Mouse (Mus musculus) lung, embryonic 16.5 days (tissue): ENCODE measurements at regions not wholly inside any gene's neighbourhood (a gene's known extent, or its start where the extent isn't known, plus 50 kb on each side); places are given as distances from the start of the nearest gene placed in this dataset.
"Not testable (repeated sequence)": the region's sequence is repeated elsewhere in the genome, so short reads cannot be mapped to it uniquely, and the experiment has no call there.

ENCODE experiments used
- ATAC-seq: fragments of 200-750 bp; cut with Nextera tagmentation; 2 replicates; pipeline ENCODE4 v1.8.0; 2017; ENCODE audit warnings: low read depth, mild to moderate bottlenecking, moderate library complexity
- H3K27ac ChIP-seq: fragments of 300-500 bp; sonication (generic); 2 replicates; pipeline ENCODE4 v1.5.1; 2014; ENCODE audit warnings: mild to moderate bottlenecking, control low read depth, low read length
- H3K27me3 ChIP-seq: fragments of 300-500 bp; sonication (generic); 2 replicates; pipeline ENCODE4 v1.6.1; 2014; ENCODE audit warnings: low read depth, low read length, mixed read lengths; ENCODE audit not compliant: control insufficient read depth, insufficient read depth
- H3K36me3 ChIP-seq: fragments of 300-500 bp; sonication (generic); 2 replicates; pipeline ENCODE4 v1.6.1; 2014; ENCODE audit warnings: low read length; ENCODE audit not compliant: control insufficient read depth, insufficient read depth
- H3K4me1 ChIP-seq: fragments of 300-500 bp; sonication (generic); replicated peaks from 2 replicates; pipeline ENCODE4 v1.6.1; 2014; ENCODE audit warnings: low read length, mixed read lengths; ENCODE audit not compliant: control insufficient read depth, insufficient read depth
- H3K4me2 ChIP-seq: fragments of 300-500 bp; sonication (generic); 2 replicates; pipeline ENCODE4 v1.6.1; 2014; ENCODE audit warnings: low read depth, low read length, control low read depth
- H3K4me3 ChIP-seq: fragments of 300-500 bp; sonication (generic); 2 replicates; pipeline ENCODE4 v1.5.1; 2014; ENCODE audit warnings: mild to moderate bottlenecking, low read length, control low read depth
- H3K9ac ChIP-seq: fragments of 300-500 bp; sonication (generic); 2 replicates; pipeline ENCODE4 v1.6.1; 2014; ENCODE audit warnings: low read length, control low read depth
- H3K9me3 ChIP-seq: fragments of 300-500 bp; sonication (generic); 2 replicates; pipeline ENCODE4 v1.6.1; 2016; ENCODE audit warnings: low read length; ENCODE audit not compliant: control insufficient read depth
- WGBS: fragments of 180-500 bp; shearing (Covaris S2); extraction: QIAGEN DNeasy Blood & Tissue Kit; methylation state at CpG from one replicate; pipeline ENCODE4 v1.1.7; 2014; 5-methylcytosine and 5-hydroxymethylcytosine counted together

DNA sequence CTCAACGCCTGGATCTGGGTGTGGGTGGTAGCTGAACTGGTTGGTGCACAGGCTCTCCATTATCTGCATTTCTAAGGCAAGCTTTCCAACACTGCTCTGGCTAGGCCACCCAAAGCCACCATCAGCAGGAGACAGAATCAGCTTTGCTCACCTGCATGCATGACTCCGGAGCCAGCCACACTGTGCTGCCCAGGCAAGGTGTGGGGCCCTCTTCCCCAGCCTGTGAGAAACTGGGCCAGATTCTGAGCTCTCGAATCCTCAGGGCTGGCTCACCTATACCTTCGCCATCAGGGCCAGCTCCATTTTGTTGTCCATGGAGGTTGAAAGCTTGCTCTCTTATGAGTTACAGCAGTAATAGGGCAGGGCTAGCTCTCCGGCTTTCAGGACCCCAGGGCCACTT is 293.1 kb upstream of the Pdzrn3 start:
- no peaks in the 10 kb centered on the region for H3K4me1 ChIP-seq
- no peak overlapping the region for H3K27ac ChIP-seq
- no peak for ATAC-seq
- no peak overlapping the region for H3K9ac ChIP-seq
- H3K27me3 ChIP-seq = no peaks in the 10 kb centered on the region
- WGBS = 66% methylated on average over 5 of the region's 5 CpGs
- no peaks in the 10 kb centered on the region for H3K9me3 ChIP-seq
- no peak overlapping the region for H3K4me3 ChIP-seq
- no peaks in the 10 kb centered on the region for H3K36me3 ChIP-seq
- no peak overlapping the region for H3K4me2 ChIP-seq

DNA sequence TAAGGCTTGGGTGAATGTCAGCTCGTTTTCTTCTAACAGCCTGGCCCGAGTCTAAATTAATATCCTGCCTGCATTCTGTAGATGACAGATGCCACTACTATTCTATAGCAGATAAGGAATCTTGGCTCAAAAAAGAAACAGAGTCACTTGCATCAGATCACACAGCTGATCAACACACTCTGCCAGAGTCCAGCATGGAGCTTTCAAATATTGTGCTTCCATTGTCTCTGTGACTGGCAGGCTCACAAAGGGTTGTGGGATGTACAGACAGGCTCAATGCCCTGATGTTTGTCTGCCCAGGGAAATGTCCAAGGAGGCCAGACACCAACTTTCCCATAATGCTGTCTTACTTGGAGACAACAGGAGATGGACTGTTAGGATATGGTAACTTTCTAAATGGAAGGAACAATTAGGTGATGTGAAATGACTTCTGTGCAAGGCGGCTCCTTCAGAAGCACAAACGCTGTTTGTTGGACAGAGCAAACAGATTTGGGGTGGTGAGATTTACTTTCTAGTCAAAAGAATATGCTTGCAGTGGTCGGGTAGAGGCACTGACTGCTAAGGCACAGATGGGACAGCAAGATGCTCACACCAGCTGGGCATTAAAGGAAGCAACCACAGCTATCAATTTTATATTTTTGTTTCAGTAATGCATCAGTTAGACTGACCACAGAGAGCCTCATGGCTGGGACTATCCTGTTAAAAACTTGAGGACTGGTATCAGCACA is 291.6 kb upstream of the Pdzrn3 start:
- no peaks in the 10 kb centered on the region for H3K27me3 ChIP-seq
- no peak overlapping the region for H3K9ac ChIP-seq
- H3K4me2 ChIP-seq = no peak overlapping the region
- ATAC-seq = no peak
- no peak overlapping the region for H3K4me3 ChIP-seq
- H3K27ac ChIP-seq = no peak overlapping the region
- no peaks in the 10 kb centered on the region for H3K9me3 ChIP-seq
- WGBS = 48% methylated on average over 5 of the region's 5 CpGs
- H3K36me3 ChIP-seq = no peaks in the 10 kb centered on the region
- H3K4me1 ChIP-seq = no peaks in the 10 kb centered on the region

DNA sequence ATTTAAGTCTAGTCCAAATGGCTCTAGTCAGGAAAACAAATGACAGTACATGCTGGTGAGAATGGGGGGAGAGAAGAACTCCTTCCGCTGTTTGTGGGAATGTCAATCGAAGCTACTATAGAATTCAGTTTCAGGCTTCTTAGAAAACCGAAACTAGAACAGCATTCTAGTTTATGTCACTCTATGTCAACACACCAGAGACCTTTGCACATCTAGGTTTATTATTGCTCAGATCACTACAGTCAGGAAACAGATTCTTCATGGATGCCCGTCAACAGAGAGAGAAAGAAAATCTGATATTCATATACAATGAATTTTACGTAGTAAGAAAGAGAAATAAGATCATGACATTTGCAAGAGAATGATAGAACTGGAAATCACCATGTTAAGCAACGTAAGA is 276.7 kb upstream of the Pdzrn3 start:
- 79% methylated on average over 6 of the region's 6 CpGs for WGBS
- Histone ChIP-seq H3K4me1 (no peaks in the 10 kb centered on the region), H3K9me3 (no peaks in the 10 kb centered on the region), H3K27me3 (no peaks in the 10 kb centered on the region), H3K4me2 (no peak overlapping the region), H3K4me3 (no peak overlapping the region), H3K27ac (no peak overlapping the region), H3K36me3 (no peaks in the 10 kb centered on the region), H3K9ac (no peak overlapping the region)
- no peak for ATAC-seq

DNA sequence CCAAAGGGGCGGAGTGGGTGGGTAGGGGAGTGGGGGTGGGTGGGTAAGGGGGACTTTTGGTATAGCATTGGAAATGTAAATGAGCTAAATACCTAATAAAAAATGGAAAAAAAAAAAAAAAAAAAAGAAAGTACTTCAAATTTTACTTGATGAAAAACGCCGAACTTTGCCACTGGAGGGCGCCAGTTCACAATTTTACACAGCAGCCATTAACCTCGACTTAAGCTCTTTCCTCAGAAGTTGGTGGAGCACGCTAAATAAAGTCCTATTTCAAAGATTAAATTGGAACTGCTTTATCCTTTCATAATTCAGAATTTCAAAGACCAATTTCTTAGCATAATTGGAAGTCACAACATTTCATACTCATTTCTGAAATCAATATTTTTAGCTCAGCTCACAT is 272.7 kb upstream of the Pdzrn3 start:
- not testable (repeated sequence) for H3K36me3 ChIP-seq, H3K4me2 ChIP-seq, H3K4me3 ChIP-seq, H3K27ac ChIP-seq, H3K9me3 ChIP-seq, ATAC-seq, H3K27me3 ChIP-seq, H3K4me1 ChIP-seq, H3K9ac ChIP-seq
- 4% methylated on average over 5 of the region's 6 CpGs for WGBS

- no peak overlapping the region for H3K27ac ChIP-seq
Observed at GRCm38 (mm10) chr6:101617295-101617694, 239.6 kb upstream of the Pdzrn3 start.

GRCm38 (mm10) chr6:101616776-101617175 is 239.1 kb upstream of the Pdzrn3 start:
- H3K4me2 ChIP-seq = no peak overlapping the region
- no peak for ATAC-seq

More at GRCm38 (mm10) chr6:101617295-101617694, 239.6 kb upstream of the Pdzrn3 start:
- Histone ChIP-seq H3K36me3 (no peaks in the 10 kb centered on the region), H3K9me3 (no peaks in the 10 kb centered on the region), H3K27me3 (no peaks in the 10 kb centered on the region), H3K4me3 (no peak overlapping the region), H3K4me1 (no peaks in the 10 kb centered on the region), H3K4me2 (no peak overlapping the region), H3K9ac (no peak overlapping the region)
- no peak for ATAC-seq
- whole genome bisulfite sequencing = 59% methylated on average over 1 of the region's 1 CpGs

DNA sequence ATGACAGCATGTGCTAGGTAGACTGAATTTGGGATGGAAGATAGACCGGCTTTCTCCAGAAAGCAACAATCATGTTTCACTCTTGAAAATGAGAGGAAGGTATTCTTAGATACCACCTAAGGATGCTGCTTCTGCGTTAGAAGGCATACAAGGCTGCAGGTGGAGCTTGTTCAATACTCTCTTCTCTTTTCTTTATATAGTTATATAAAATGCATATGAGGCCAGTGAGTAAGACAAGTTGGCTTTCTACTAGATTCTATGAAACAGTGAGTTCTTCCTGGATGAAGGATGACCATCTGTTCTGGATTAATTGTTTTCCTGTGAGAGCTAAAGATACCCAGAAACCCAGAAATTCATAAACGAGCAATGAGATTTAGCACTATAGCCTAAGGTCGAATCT is 231.3 kb upstream of the Pdzrn3 start:
- 88% methylated on average over 4 of the region's 4 CpGs for WGBS
- H3K4me3 ChIP-seq = no peak overlapping the region
- H3K9me3 ChIP-seq = no peaks in the 10 kb centered on the region
- H3K4me1 ChIP-seq = no peaks in the 10 kb centered on the region
- no peaks in the 10 kb centered on the region for H3K27me3 ChIP-seq
- no peak for ATAC-seq
- no peak overlapping the region for H3K4me2 ChIP-seq
- no peak overlapping the region for H3K9ac ChIP-seq
- H3K27ac ChIP-seq = no peak overlapping the region
- H3K36me3 ChIP-seq = no peaks in the 10 kb centered on the region

More at GRCm38 (mm10) chr6:101616776-101617175, 239.1 kb upstream of the Pdzrn3 start:
- H3K9me3 ChIP-seq = no peaks in the 10 kb centered on the region
- H3K9ac ChIP-seq = no peak overlapping the region
- H3K27ac ChIP-seq = no peak overlapping the region
- H3K36me3 ChIP-seq = no peaks in the 10 kb centered on the region
- no peaks in the 10 kb centered on the region for H3K27me3 ChIP-seq
- no peaks in the 10 kb centered on the region for H3K4me1 ChIP-seq
- no peak overlapping the region for H3K4me3 ChIP-seq
- 31% methylated on average over 3 of the region's 3 CpGs for whole genome bisulfite sequencing

DNA sequence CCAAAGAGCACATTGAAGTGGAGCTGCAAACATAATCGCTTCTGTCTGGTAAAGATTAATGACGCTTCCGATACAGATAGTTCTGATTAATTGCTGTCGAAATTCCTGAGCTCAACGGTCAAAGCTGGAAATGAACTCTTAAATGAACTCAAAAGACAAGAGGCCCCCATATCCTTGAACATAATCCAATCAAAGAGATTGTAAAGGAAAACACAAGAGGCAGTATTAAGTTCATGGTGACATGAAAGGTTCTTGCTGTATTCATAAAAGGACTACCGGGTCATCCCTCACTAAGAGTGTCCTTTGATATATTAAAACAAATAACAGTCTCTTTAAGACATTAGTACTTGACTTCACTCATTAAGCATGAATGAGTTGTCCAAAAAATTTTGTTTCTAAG is 225.4 kb upstream of the Pdzrn3 start:
- 28% methylated on average over 6 of the region's 6 CpGs for WGBS

GRCm38 (mm10) chr6:101596995-101597394 is 219.3 kb upstream of the Pdzrn3 start:
- Histone ChIP-seq H3K36me3 (no peaks in the 10 kb centered on the region), H3K4me3 (no peak overlapping the region), H3K4me1 (no peaks in the 10 kb centered on the region), H3K9ac (no peak overlapping the region), H3K4me2 (no peak overlapping the region), H3K27me3 (no peaks in the 10 kb centered on the region), H3K9me3 (no peaks in the 10 kb centered on the region), H3K27ac (no peak overlapping the region)
- 68% methylated on average over 2 of the region's 2 CpGs for WGBS
- ATAC-seq = no peak

More for the DNA sequence above, 225.4 kb upstream of the Pdzrn3 start:
- Histone ChIP-seq H3K36me3 (no peaks in the 10 kb centered on the region), H3K4me3 (no peak overlapping the region), H3K9me3 (no peaks in the 10 kb centered on the region), H3K4me2 (no peak overlapping the region), H3K27me3 (no peaks in the 10 kb centered on the region), H3K27ac (no peak overlapping the region), H3K9ac (no peak overlapping the region), H3K4me1 (no peaks in the 10 kb centered on the region)
- no peak for ATAC-seq
